Mouse (Mus musculus): ENCODE results near the gene Abhd17a. TPM values are rescaled to one million over a fixed set of nuclear protein-coding genes. Genes with fewer than 3 reads are reported as not detected.

The Abhd17a gene
- polyA plus RNA-seq, 1 experiment from 2014 or later, result 79.5 TPM

GRCm38 (mm10) chr10:80621690-80621939 lies 31.5 kb upstream of the Abhd17a start:
- Histone ChIP-seq H3K9ac (ENCODE audit: low read length) (peak overlapping the region; percentile 53), H3K4me2 (ENCODE audit: low read depth, low read length) (peak overlapping the region; percentile 71), H3K4me3 (ENCODE audit: low read length) (peak overlapping the region; percentile 90), H3K27me3 (ENCODE audit: control insufficient read depth, insufficient read depth, low read length) (no peaks in the 10 kb centered on the region), H3K4me1 (ENCODE audit: control insufficient read depth, insufficient read depth, low read length) (peaks cover 28% of the 10 kb centered on the region), H3K9me3 (replicated peaks; ENCODE audit: control insufficient read depth, low read length) (no peaks in the 10 kb centered on the region), H3K36me3 (ENCODE audit: control insufficient read depth, insufficient read depth) (no peaks in the 10 kb centered on the region), H3K27ac (ENCODE audit: low read length) (peak overlapping the region; percentile 95)
- no peak for ATAC-seq (replicated peaks; ENCODE audit: extremely low read depth, insufficient read depth, low FRiP score)
- 1% methylated on average over 9 of the region's 9 CpGs for WGBS

DNA sequence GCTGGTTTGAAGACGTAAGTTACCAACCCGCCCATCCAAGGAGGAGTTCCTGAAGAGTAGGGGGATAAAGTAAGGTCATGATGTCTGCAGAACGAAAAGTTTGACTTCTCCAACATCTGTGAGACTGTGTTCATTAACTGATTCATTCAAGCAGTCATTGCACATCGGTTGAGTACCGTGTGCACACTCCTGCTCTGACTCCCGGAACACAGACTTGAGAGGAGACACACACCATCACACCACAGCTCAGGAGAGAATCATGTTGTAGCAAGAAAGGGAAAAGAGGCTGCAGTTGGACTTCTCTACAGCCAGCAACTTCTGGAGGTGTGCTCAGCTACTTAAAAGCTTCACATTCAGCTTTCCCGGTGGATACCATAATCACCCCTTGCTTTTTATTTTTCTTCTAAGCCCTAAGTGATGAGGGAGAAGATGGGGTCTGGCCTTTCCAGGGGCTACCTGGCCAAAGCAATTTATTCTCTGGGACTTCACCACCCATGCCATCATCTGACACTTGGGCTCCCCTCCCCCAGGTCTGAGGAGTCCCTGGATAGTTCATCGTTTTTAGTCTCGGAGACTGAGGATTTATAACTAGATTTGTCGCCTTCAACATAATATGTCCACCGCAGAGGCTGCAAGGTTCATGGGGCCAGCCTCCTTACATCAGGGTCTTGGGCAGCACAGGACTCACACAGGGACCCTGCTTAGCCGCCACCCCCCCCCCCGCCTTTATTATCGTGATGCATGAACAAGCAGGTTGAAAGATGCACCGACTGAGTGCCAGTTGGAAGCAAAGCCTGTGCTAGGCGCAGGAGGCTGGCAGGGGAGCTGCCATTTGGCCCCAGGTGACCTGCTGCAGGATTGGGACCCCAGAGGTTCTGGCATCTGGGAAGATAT lies 30.9 kb upstream of the Abhd17a start:
- H3K36me3 ChIP-seq (ENCODE audit: control insufficient read depth, insufficient read depth), result peaks cover under 1% of the 10 kb centered on the region; the same call in 1 of the 2 replicates
- WGBS, result 55% methylated on average over 16 of the region's 16 CpGs
- peak overlapping the region; percentile 71 for H3K4me2 ChIP-seq (ENCODE audit: low read depth, low read length)
- no peak for ATAC-seq (replicated peaks; ENCODE audit: extremely low read depth, insufficient read depth, low FRiP score)
- no peaks in the 10 kb centered on the region for H3K9me3 ChIP-seq (replicated peaks; ENCODE audit: control insufficient read depth, low read length)
- H3K9ac ChIP-seq (ENCODE audit: low read length), result peak overlapping the region; percentile 53
- no peaks in the 10 kb centered on the region for H3K27me3 ChIP-seq (ENCODE audit: control insufficient read depth, insufficient read depth, low read length)
- H3K4me1 ChIP-seq (ENCODE audit: control insufficient read depth, insufficient read depth, low read length), result peaks cover 26% of the 10 kb centered on the region
- peak overlapping the region; percentile 90 for H3K4me3 ChIP-seq (ENCODE audit: low read length)
- H3K27ac ChIP-seq (ENCODE audit: low read length), result peak overlapping the region; percentile 95

GRCm38 (mm10) chr10:80620365-80620764 lies 30.2 kb upstream of the Abhd17a start:
- ATAC-seq (replicated peaks; ENCODE audit: extremely low read depth, insufficient read depth, low FRiP score), result no peak
- Histone ChIP-seq H3K36me3 (ENCODE audit: control insufficient read depth, insufficient read depth) (peaks cover 6% of the 10 kb centered on the region; the same call in 1 of the 2 replicates), H3K4me2 (ENCODE audit: low read depth, low read length) (no peak overlapping the region), H3K27ac (ENCODE audit: low read length) (no peak overlapping the region), H3K9ac (ENCODE audit: low read length) (no peak overlapping the region), H3K4me3 (ENCODE audit: low read length) (no peak overlapping the region), H3K4me1 (ENCODE audit: control insufficient read depth, insufficient read depth, low read length) (peaks cover 24% of the 10 kb centered on the region), H3K9me3 (replicated peaks; ENCODE audit: control insufficient read depth, low read length) (no peaks in the 10 kb centered on the region), H3K27me3 (ENCODE audit: control insufficient read depth, insufficient read depth, low read length) (no peaks in the 10 kb centered on the region)
- WGBS, result 85% methylated on average over 9 of the region's 9 CpGs

- Histone ChIP-seq H3K27ac (ENCODE audit: low read length) (no peak overlapping the region), H3K9me3 (replicated peaks; ENCODE audit: control insufficient read depth, low read length) (no peaks in the 10 kb centered on the region), H3K4me3 (ENCODE audit: low read length) (no peak overlapping the region), H3K36me3 (ENCODE audit: control insufficient read depth, insufficient read depth) (peaks cover 14% of the 10 kb centered on the region; the same call in 1 of the 2 replicates), H3K4me1 (ENCODE audit: control insufficient read depth, insufficient read depth, low read length) (peaks cover 21% of the 10 kb centered on the region), H3K27me3 (ENCODE audit: control insufficient read depth, insufficient read depth, low read length) (no peaks in the 10 kb centered on the region), H3K9ac (ENCODE audit: low read length) (no peak overlapping the region), H3K4me2 (ENCODE audit: low read depth, low read length) (no peak overlapping the region)
- no peak for ATAC-seq (replicated peaks; ENCODE audit: extremely low read depth, insufficient read depth, low FRiP score)
- 35% methylated on average over 8 of the region's 8 CpGs for WGBS
These were observed 29.5 kb upstream of the Abhd17a start for GRCm38 (mm10) chr10:80619465-80620244.

DNA sequence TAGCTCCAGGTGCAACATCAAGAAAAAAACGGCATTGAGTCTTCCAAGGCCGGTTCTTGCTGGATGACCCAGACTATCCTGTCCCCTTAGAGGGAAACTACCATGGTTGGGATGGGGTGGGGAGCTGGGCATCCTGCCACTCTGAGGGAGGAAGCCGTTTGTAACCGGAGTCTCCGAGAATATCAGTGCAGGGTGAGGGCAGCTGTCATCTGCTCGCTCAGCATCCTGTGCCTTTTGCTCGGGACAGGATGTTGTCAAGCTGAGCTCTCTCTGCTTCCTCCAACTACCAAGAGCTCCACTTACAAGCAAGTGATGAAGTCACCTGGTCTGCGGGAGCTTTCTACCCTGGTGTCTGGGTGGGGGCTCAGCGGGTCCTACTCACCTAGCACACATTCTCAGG lies 28.0 kb upstream of the Abhd17a start:
- Histone ChIP-seq H3K4me3 (ENCODE audit: low read length) (no peak overlapping the region), H3K36me3 (ENCODE audit: control insufficient read depth, insufficient read depth) (peaks cover 18% of the 10 kb centered on the region; the same call in 1 of the 2 replicates), H3K4me1 (ENCODE audit: control insufficient read depth, insufficient read depth, low read length) (peaks cover 7% of the 10 kb centered on the region), H3K4me2 (ENCODE audit: low read depth, low read length) (no peak overlapping the region), H3K9me3 (replicated peaks; ENCODE audit: control insufficient read depth, low read length) (no peaks in the 10 kb centered on the region), H3K27ac (ENCODE audit: low read length) (peak overlapping the region; percentile 38), H3K27me3 (ENCODE audit: control insufficient read depth, insufficient read depth, low read length) (no peaks in the 10 kb centered on the region), H3K9ac (ENCODE audit: low read length) (no peak overlapping the region)
- 41% methylated on average over 9 of the region's 9 CpGs for WGBS
- ATAC-seq (replicated peaks; ENCODE audit: extremely low read depth, insufficient read depth, low FRiP score), result no peak

DNA sequence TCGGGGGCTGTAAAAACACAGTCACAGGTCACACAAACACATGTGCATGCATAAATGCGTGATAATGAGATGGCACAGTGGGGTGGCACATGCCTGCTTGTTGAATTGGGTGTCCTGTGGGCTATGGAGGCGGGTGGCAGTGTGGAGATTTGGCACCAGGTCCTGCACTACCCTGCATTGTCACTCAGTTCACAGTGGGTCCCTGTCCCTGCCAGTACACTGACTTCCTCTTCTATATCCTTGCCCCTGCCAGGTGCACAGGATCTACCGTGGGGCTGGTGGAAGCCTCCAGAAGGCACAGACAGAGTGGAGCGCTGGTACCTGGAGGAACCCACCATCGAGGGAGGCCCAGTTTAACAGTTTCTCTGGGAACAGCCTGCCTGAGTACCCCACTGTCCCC lies 24.2 kb upstream of the Abhd17a start:
- no peaks in the 10 kb centered on the region for H3K27me3 ChIP-seq (ENCODE audit: control insufficient read depth, insufficient read depth, low read length)
- peaks cover 3% of the 10 kb centered on the region; the same call in 1 of the 2 replicates for H3K4me1 ChIP-seq (ENCODE audit: control insufficient read depth, insufficient read depth, low read length)
- no peak overlapping the region for H3K27ac ChIP-seq (ENCODE audit: low read length)
- H3K9me3 ChIP-seq (replicated peaks; ENCODE audit: control insufficient read depth, low read length), result no peaks in the 10 kb centered on the region
- H3K4me2 ChIP-seq (ENCODE audit: low read depth, low read length), result no peak overlapping the region
- no peak overlapping the region for H3K4me3 ChIP-seq (ENCODE audit: low read length)
- WGBS, result 91% methylated on average over 6 of the region's 6 CpGs
- ATAC-seq (replicated peaks; ENCODE audit: extremely low read depth, insufficient read depth, low FRiP score), result no peak
- no peak overlapping the region for H3K9ac ChIP-seq (ENCODE audit: low read length)
- H3K36me3 ChIP-seq (ENCODE audit: control insufficient read depth, insufficient read depth), result peaks cover 21% of the 10 kb centered on the region; the same call in 1 of the 2 replicates

GRCm38 (mm10) chr10:80613821-80614220 lies 23.7 kb upstream of the Abhd17a start:
- WGBS, result 67% methylated on average over 3 of the region's 3 CpGs
- peaks cover 24% of the 10 kb centered on the region for H3K36me3 ChIP-seq (ENCODE audit: control insufficient read depth, insufficient read depth)
- H3K4me1 ChIP-seq (ENCODE audit: control insufficient read depth, insufficient read depth, low read length), result peaks cover 3% of the 10 kb centered on the region; the same call in 1 of the 2 replicates

DNA sequence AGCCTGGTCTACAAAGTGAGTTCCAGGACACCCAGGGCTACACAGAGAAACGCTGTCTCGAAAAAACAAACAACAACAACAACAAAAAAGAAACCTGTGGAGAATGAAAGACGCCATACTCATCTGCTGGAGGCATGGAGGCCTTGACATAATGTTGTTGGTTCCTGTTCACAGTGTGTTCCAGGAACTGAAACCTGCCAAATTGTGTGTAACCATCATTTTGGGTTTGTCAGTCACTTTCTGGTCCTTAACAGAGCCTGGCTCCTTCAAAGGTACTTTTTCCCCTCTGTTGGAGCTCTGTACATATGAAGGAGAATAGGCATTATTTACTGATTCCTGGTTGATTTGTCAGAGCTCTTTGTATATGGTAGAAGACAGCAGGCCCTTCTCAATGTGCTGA lies 21.8 kb upstream of the Abhd17a start:
- ATAC-seq (replicated peaks; ENCODE audit: extremely low read depth, insufficient read depth, low FRiP score), result no peak
- Histone ChIP-seq H3K36me3 (ENCODE audit: control insufficient read depth, insufficient read depth) (peaks cover 36% of the 10 kb centered on the region), H3K4me3 (ENCODE audit: low read length) (no peak overlapping the region), H3K9ac (ENCODE audit: low read length) (no peak overlapping the region), H3K27ac (ENCODE audit: low read length) (no peak overlapping the region), H3K27me3 (ENCODE audit: control insufficient read depth, insufficient read depth, low read length) (no peaks in the 10 kb centered on the region), H3K4me2 (ENCODE audit: low read depth, low read length) (no peak overlapping the region), H3K9me3 (replicated peaks; ENCODE audit: control insufficient read depth, low read length) (no peaks in the 10 kb centered on the region), H3K4me1 (ENCODE audit: control insufficient read depth, insufficient read depth, low read length) (no peaks in the 10 kb centered on the region)
- 93% methylated on average over 3 of the region's 3 CpGs for WGBS

More at GRCm38 (mm10) chr10:80613821-80614220, 23.7 kb upstream of the Abhd17a start:
- Histone ChIP-seq H3K27me3 (ENCODE audit: control insufficient read depth, insufficient read depth, low read length) (no peaks in the 10 kb centered on the region), H3K9me3 (replicated peaks; ENCODE audit: control insufficient read depth, low read length) (no peaks in the 10 kb centered on the region), H3K4me3 (ENCODE audit: low read length) (no peak overlapping the region), H3K4me2 (ENCODE audit: low read depth, low read length) (no peak overlapping the region), H3K27ac (ENCODE audit: low read length) (no peak overlapping the region), H3K9ac (ENCODE audit: low read length) (no peak overlapping the region)
- ATAC-seq (replicated peaks; ENCODE audit: extremely low read depth, insufficient read depth, low FRiP score), result no peak

- Histone ChIP-seq H3K4me1 (ENCODE audit: control insufficient read depth, insufficient read depth, low read length) (no peaks in the 10 kb centered on the region), H3K4me3 (ENCODE audit: low read length) (no peak overlapping the region), H3K27ac (ENCODE audit: low read length) (no peak overlapping the region), H3K9ac (ENCODE audit: low read length) (no peak overlapping the region; the same call in 1 of the 2 replicates), H3K36me3 (ENCODE audit: control insufficient read depth, insufficient read depth) (peaks cover 43% of the 10 kb centered on the region), H3K9me3 (replicated peaks; ENCODE audit: control insufficient read depth, low read length) (no peaks in the 10 kb centered on the region), H3K4me2 (ENCODE audit: low read depth, low read length) (no peak overlapping the region), H3K27me3 (ENCODE audit: control insufficient read depth, insufficient read depth, low read length) (no peaks in the 10 kb centered on the region)
- 0 out of 2 replicates have a peak, but pooled peaks have one; percentile 43 for ATAC-seq (replicated peaks; ENCODE audit: extremely low read depth, insufficient read depth, low FRiP score)
- 47% methylated on average over 4 of the region's 4 CpGs for WGBS
These were observed 20.9 kb upstream of the Abhd17a start for GRCm38 (mm10) chr10:80611024-80611423.

All from heart, embryonic 16.5 days (tissue).